Mouse (Mus musculus): ENCODE measurements around the gene Ffar2.

DNA sequence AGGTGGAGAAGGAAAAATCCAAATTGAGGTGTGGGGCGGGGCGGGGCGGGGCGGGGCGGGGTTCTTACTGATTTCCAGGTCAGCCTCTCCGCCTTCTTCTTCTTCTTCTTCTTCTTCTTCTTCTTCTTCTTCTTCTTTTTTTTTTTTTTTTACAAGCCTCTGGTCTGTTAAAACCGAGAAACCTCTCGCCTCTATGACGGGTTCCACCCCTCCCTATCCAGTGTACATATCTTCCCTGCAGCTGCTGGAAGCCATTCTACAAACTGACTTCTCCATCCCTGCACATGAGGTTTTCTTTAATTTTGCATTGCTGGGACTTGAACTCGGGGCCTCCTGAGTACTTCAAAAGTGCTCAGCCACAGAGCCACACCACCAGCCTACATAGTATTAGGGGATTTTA is 3.1 kb upstream of the Ffar2 start:
- TF ChIP-seq EP300 (IDR thresholded peaks at IDR 0.05; ENCODE audit: low read depth) (no peak), CTCF (IDR thresholded peaks at IDR 0.05; ENCODE audit: low read depth) (no peak)
